Mouse (Mus musculus): Measurements from ENCODE around the gene Rcsd1.

GRCm38 (mm10) chr1:165724219-165725033 is 14.9 kb upstream of the Rcsd1 start:
- no peak for TF ChIP-seq CTCF (conservative IDR thresholded peaks at IDR 0.05; ENCODE audit: insufficient read depth, insufficient read length, low read depth, low read length)
- TF ChIP-seq POLR2A (IDR thresholded peaks at IDR 0.05; ENCODE audit: low read depth, low read length) = no peak
